Mouse (Mus musculus) forebrain, embryonic 10.5 days (tissue): ENCODE measurements around the gene S1pr2. TPM values are rescaled to one million over a fixed set of nuclear protein-coding genes. Genes with fewer than 3 reads are reported as not detected.
"Not testable (repeated sequence)": the region's sequence is repeated elsewhere in the genome, so short reads cannot be mapped to it uniquely, and the experiment has no call there.

Experiments
- DNase-seq: peaks from one replicate; pipeline ENCODE4 v3.0.0-alpha.2; 2017; ENCODE audit warnings: low spot score; ENCODE audit errors: extremely low spot score
- H3K27ac ChIP-seq: fragments of 300-500 bp; sonication (generic); 2 replicates; pipeline ENCODE4 v1.5.1; 2016; ENCODE audit warnings: mild to moderate bottlenecking
- H3K27me3 ChIP-seq: fragments of 300-500 bp; sonication (generic); 2 replicates; pipeline ENCODE4 v1.6.1; 2016; ENCODE audit warnings: mild to moderate bottlenecking; ENCODE audit not compliant: poor library complexity, severe bottlenecking
- H3K36me3 ChIP-seq: fragments of 300-500 bp; sonication (generic); replicated peaks from 2 replicates; pipeline ENCODE4 v1.6.1; 2016; ENCODE audit warnings: mild to moderate bottlenecking, moderate library complexity
- H3K4me1 ChIP-seq: fragments of 300-500 bp; sonication (generic); 2 replicates; pipeline ENCODE4 v1.6.1; 2016
- H3K4me3 ChIP-seq: fragments of 300-500 bp; sonication (generic); 2 replicates; pipeline ENCODE4 v1.5.1; 2016; ENCODE audit warnings: mild to moderate bottlenecking, moderate library complexity
- H3K9me3 ChIP-seq: fragments of 300-500 bp; sonication (generic); 2 replicates; pipeline ENCODE4 v1.6.1; 2016; ENCODE audit warnings: mild to moderate bottlenecking, moderate library complexity
- WGBS: fragments of 180-500 bp; shearing (Covaris S2); methylation state at CpG from one replicate; pipeline ENCODE4 v1.1.7; 2016; 5-methylcytosine and 5-hydroxymethylcytosine counted together
- polyA plus RNA-seq: library from polyadenylated mRNA; unstranded; fragments of >200 nt; fragmentation: Nextera tagmentation; extraction: Ambion mirVana; gene quantifications from 2 replicates; pipeline ENCODE4 v1.2.1, GENCODE M21; 2016

The S1pr2 gene
- polyA plus RNA-seq, 1 experiment from 2014 or later = 24.4 TPM

DNA sequence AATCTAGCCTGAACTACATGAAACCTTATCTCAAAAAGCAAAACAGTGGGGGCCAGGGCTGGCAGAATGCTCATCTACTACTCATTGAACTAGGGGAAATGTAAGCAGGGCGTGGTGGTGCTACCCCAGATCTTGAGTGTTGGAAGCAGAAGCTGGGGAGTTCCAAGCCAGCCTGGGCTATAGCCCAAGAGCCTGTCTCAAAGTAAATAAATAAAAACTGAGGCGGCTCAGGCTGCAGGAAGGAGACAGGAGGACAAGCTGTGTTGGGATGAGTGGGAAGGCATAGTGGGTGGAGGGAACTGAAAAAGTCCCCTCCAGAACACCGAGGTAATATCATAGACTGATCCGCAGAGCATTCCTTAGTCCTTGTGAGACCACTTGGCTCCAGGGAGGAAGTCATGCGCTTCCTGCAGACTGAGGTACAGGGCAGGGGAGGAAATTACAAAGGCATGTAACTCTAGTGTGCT lies 35.3 kb upstream of the S1pr2 start:
- Histone ChIP-seq H3K4me1 (peaks cover 20% of the 10 kb centered on the region), H3K9me3 (no peaks in the 10 kb centered on the region), H3K36me3 (peaks cover 28% of the 10 kb centered on the region), H3K27ac (no peak overlapping the region), H3K27me3 (peaks cover 37% of the 10 kb centered on the region), H3K4me3 (no peak overlapping the region)
- no peak for DNase-seq
- 78% methylated on average over 5 of the region's 5 CpGs for WGBS

GRCm38 (mm10) chr9:21010939-21011541 lies 34.5 kb upstream of the S1pr2 start:
- peaks cover 15% of the 10 kb centered on the region for H3K4me1 ChIP-seq
- H3K4me3 ChIP-seq, H3K27ac ChIP-seq, DNase-seq, H3K9me3 ChIP-seq: not testable (repeated sequence)
- peaks cover 36% of the 10 kb centered on the region for H3K36me3 ChIP-seq
- 73% methylated on average over 9 of the region's 9 CpGs for WGBS
- H3K27me3 ChIP-seq = peaks cover 29% of the 10 kb centered on the region

DNA sequence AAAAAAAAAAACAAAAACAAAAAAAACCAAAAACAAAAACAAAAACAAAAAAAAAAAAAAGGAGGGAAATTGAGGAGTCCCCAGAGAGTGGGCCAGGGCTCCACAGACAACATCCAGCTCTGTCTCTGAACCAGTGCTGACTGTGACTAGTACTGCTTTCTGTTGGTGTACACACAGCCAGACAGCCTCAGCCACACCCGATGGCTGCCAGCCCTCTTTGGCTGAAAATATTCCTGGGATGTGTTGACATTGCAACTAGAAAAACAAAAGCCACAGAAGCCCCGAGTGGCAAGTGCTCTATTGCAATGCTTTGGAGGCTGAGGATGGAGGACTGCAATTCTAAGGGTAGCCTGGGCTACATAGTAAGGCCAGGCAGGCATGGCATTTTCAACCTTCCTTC lies 33.8 kb upstream of the S1pr2 start:
- no peak overlapping the region for H3K4me3 ChIP-seq
- WGBS = 79% methylated on average over 2 of the region's 2 CpGs
- peaks cover 8% of the 10 kb centered on the region for H3K4me1 ChIP-seq
- peaks cover 22% of the 10 kb centered on the region for H3K27me3 ChIP-seq
- H3K36me3 ChIP-seq = peaks cover 43% of the 10 kb centered on the region
- DNase-seq = no peak
- H3K27ac ChIP-seq = no peak overlapping the region
- no peaks in the 10 kb centered on the region for H3K9me3 ChIP-seq

GRCm38 (mm10) chr9:21008007-21008406 lies 31.4 kb upstream of the S1pr2 start:
- Histone ChIP-seq H3K4me3 (no peak overlapping the region), H3K4me1 (peaks cover 8% of the 10 kb centered on the region), H3K9me3 (no peaks in the 10 kb centered on the region), H3K27ac (no peak overlapping the region), H3K36me3 (peaks cover 53% of the 10 kb centered on the region), H3K27me3 (no peaks in the 10 kb centered on the region)
- 81% methylated on average over 7 of the region's 7 CpGs for WGBS
- no peak for DNase-seq

GRCm38 (mm10) chr9:21007313-21007952 lies 30.9 kb upstream of the S1pr2 start:
- no peak overlapping the region for H3K4me3 ChIP-seq
- no peaks in the 10 kb centered on the region for H3K27me3 ChIP-seq
- no peak overlapping the region for H3K27ac ChIP-seq
- H3K36me3 ChIP-seq = peaks cover 53% of the 10 kb centered on the region
- no peak for DNase-seq
- 92% methylated on average over 10 of the region's 10 CpGs for WGBS
- H3K9me3 ChIP-seq = no peaks in the 10 kb centered on the region
- peaks cover 9% of the 10 kb centered on the region for H3K4me1 ChIP-seq

GRCm38 (mm10) chr9:21002627-21003551 lies 26.3 kb upstream of the S1pr2 start, which contains the start of gene Mrpl4:
Gene Mrpl4 (plus strand): TSS chr9:21002738.
- DNase-seq = peak; percentile 89
- Histone ChIP-seq H3K27ac (peak within 1 kb of the TSS; percentile 87), H3K4me1 (peaks cover 14% of the 10 kb centered on the region), H3K36me3 (peaks cover 36% of the 10 kb centered on the region), H3K9me3 (no peaks in the 10 kb centered on the region), H3K27me3 (no peaks in the 10 kb centered on the region), H3K4me3 (peak within 1 kb of the TSS; percentile 87)
- under 1% methylated on average over 72 of the region's 72 CpGs for WGBS

DNA sequence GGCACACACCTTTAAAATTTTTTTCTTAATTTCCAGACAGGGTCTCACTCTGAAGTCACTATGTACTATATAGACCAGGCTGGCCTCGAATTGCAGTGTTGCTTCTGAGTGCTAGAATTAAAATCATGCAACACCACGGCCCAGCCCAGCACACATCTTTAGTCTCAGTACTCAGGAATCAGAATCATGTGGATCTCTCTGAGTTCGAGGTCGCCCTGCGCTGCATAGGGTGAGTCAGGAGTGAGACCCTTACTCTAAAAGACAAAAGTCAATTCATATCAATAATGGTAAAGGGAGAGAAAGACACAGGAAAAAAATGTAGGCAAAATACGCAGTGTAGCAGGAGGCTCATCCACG lies 25.7 kb upstream of the S1pr2 start:
- WGBS = 15% methylated on average over 7 of the region's 7 CpGs
- no peak for DNase-seq
- no peaks in the 10 kb centered on the region for H3K9me3 ChIP-seq
- peak overlapping the region; percentile 87 for H3K27ac ChIP-seq
- no peaks in the 10 kb centered on the region for H3K27me3 ChIP-seq
- peaks cover 29% of the 10 kb centered on the region for H3K36me3 ChIP-seq
- peaks cover 14% of the 10 kb centered on the region for H3K4me1 ChIP-seq
- H3K4me3 ChIP-seq = peak overlapping the region; percentile 87

DNA sequence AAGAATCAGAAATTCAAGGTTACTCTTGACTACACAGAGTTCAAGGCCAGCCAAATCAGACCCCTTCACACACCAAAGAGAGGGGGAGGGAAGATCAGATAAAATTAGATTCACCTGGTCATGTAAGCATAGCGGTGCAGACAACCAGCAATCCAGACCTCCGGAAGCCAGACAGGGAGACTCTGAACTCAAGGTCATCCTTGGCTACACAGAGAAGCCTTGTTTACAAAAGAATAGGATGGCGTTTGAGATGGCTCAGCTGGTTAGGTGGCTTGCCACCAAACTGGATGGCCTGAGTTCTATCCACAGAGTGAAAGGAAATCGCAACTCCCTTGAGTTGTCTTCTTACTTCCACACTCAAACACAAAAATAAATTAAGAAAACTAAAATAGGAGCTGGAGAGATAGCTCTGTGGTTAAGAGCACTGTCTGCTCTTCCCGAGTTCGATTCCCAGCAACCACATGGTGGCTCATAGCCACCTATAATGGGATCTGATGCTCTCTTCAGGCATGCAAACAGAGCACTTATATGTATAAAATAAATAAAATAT lies 25.1 kb upstream of the S1pr2 start:
- H3K4me1 ChIP-seq = peaks cover 14% of the 10 kb centered on the region
- 74% methylated on average over 6 of the region's 6 CpGs for WGBS
- no peaks in the 10 kb centered on the region for H3K27me3 ChIP-seq

DNA sequence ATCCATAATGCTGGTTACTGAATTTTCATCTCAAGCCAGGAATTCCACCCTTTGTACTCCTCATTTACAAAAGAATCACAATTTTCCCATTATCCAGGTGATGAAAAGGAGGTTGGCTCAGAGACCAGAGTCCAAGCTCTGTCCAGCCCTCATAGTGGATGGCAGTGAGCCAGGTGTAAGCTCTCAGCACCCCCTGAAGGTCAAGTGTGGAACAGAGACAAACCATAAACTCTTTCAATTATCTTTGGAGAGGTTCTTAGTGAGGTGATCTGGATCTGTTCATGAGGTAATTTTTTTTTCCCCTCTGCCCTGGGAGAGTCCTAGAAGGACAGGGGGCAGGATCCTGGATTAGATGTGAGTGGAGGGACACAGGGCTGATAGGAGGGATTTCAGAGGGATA lies 24.2 kb upstream of the S1pr2 start:
- Histone ChIP-seq H3K4me3 (no peak overlapping the region), H3K9me3 (no peaks in the 10 kb centered on the region), H3K27me3 (no peaks in the 10 kb centered on the region), H3K4me1 (peaks cover 14% of the 10 kb centered on the region), H3K36me3 (peaks cover 15% of the 10 kb centered on the region), H3K27ac (no peak overlapping the region)
- no peak for DNase-seq

More for the DNA sequence above, 25.1 kb upstream of the S1pr2 start:
- no peak for DNase-seq
- Histone ChIP-seq H3K27ac (no peak overlapping the region), H3K4me3 (peak overlapping the region; percentile 87; the same call in 1 of the 2 replicates), H3K9me3 (no peaks in the 10 kb centered on the region), H3K36me3 (peaks cover 24% of the 10 kb centered on the region)

- 74% methylated on average over 1 of the region's 1 CpGs for WGBS
Observed at GRCm38 (mm10) chr9:20998337-20998736, 21.8 kb upstream of the S1pr2 start.

DNA sequence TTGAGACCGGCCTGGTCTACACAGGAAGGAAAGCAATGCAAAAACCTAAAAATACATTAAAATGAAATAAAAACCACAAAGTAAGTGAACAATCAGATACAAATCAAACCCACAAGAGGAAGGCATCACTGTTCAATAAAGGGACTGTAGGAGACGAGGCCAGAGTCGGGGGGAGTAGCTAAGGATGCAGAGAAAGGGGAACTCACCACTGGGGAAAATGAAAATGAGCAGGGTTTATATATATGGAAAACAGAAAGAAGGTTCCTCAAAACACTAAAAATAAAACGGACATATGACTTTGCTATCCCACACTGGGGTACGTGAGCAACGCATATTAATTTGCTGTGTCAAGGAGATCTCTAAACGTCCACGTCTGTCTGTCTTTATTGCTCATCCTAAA lies 20.5 kb upstream of the S1pr2 start:
- no peaks in the 10 kb centered on the region for H3K27me3 ChIP-seq
- WGBS = 91% methylated on average over 8 of the region's 8 CpGs

More at GRCm38 (mm10) chr9:20998337-20998736, 21.8 kb upstream of the S1pr2 start:
- not testable (repeated sequence) for H3K9me3 ChIP-seq, H3K4me1 ChIP-seq, H3K27me3 ChIP-seq, H3K36me3 ChIP-seq, H3K27ac ChIP-seq, H3K4me3 ChIP-seq, DNase-seq

DNA sequence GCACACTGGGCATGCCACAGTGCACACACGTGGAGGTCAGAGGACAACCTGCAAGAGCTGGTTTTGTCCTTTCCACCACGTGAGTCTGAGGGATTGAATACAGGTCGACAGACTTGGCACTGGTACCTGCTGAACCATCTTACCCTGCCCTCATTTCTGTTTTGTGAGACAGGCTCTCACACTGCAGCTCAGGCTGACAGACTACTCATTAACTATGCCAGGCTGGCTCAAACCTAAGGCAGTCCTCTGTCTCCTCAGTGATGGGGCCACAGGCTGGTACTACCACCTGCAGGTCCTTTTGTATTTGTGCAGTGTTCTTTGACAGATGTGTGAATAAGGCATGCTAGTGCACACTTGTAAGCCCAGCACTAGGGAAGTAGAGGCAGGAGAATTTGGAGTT lies 18.5 kb upstream of the S1pr2 start:
- H3K36me3 ChIP-seq = no peaks in the 10 kb centered on the region
- no peak overlapping the region for H3K4me3 ChIP-seq
- peaks cover 2% of the 10 kb centered on the region for H3K27me3 ChIP-seq
- H3K27ac ChIP-seq = no peak overlapping the region
- WGBS = 80% methylated on average over 3 of the region's 3 CpGs
- peaks cover 8% of the 10 kb centered on the region for H3K4me1 ChIP-seq
- DNase-seq = no peak
- H3K9me3 ChIP-seq = no peaks in the 10 kb centered on the region

More for the DNA sequence above, 20.5 kb upstream of the S1pr2 start:
- no peak for DNase-seq
- Histone ChIP-seq H3K36me3 (no peaks in the 10 kb centered on the region), H3K27ac (no peak overlapping the region), H3K9me3 (no peaks in the 10 kb centered on the region), H3K4me3 (no peak overlapping the region), H3K4me1 (peaks cover 1% of the 10 kb centered on the region)
